Mouse (Mus musculus): ENCODE measurements around the gene Eef1akmt3.

Gene Eef1akmt3

GRCm38 (mm10) chr10:127050119-127050474 lies 8.8 kb upstream of the Eef1akmt3 start:
- no peak for DNase-seq (ENCODE audit: low spot score)

DNA sequence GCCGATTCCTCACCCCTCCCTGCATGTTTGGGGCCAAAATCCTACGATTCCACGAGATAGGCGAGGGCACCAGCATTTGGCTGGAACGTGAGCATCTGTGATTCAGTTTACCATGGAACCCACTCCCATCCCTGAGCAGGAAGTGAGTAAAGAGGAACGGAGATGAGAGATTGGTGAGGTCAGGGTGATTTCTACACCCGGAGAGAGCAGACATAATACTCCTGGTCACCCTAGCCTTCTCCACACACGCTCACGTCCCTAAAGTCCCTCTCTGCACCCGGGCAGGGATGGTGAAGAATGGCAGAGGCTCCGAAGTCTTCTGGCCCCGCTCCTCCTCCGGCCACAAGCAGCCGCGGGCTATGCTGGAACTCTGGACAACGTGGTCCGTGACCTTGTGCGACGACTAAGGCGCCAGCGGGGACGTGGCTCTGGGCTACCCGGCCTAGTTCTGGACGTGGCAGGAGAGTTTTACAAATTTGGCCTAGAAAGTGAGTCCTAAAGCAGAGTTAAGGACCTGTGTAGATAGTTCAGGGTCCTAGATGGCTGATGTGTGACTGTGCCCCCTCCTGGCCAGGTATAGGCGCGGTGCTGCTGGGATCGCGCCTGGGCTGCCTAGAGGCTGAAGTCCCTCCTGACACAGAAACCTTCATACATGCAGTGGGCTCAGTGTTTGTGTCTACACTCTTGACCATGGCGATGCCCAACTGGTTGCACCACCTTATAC lies 8.2 kb upstream of the Eef1akmt3 start:
- DNase-seq (ENCODE audit: low spot score) = no peak

DNA sequence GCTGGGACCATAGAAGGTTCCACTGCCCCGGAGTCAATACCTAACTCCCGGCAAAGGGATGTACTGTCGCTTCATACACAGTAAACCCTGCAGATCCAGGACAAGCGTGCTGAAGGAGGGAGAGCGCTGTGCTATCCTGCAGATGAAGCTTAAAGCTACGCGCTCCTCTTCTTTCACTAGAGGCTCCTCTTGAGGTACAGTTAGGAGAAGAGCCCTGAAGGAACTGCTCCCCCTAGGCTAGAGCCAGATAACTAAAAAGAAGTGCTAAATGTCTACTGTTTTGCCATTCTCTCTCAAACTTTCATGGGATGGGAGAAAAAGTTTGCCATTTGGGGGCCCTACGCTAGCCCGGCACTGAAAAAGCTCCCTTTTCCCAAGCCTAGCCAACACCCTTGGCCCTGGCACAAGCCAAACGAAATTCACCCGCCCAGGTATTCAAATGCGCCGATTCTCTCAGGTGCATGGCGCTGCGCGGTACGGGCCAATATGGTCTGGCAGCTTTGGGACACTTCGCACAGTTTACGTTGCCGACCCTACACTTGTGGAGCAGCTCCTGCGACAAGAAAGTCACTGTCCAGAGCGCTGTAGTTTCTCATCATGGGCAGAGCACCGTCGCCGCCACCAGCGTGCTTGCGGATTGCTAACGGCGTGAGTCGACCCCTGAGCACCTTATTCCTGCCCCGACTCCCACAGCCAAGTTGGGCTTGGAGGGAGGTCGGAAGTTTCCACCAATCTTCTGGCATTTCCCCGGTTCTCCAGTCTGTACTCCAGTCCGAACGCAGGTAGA lies 7.5 kb upstream of the Eef1akmt3 start:
- DNase-seq (ENCODE audit: low spot score) = no peak

- no peak for DNase-seq (ENCODE audit: low spot score)
Observed at GRCm38 (mm10) chr10:127047954-127048353, 6.6 kb upstream of the Eef1akmt3 start, which contains the start of gene Cyp27b1. Cyp27b1 (plus strand) TSS chr10:127048250.

DNA sequence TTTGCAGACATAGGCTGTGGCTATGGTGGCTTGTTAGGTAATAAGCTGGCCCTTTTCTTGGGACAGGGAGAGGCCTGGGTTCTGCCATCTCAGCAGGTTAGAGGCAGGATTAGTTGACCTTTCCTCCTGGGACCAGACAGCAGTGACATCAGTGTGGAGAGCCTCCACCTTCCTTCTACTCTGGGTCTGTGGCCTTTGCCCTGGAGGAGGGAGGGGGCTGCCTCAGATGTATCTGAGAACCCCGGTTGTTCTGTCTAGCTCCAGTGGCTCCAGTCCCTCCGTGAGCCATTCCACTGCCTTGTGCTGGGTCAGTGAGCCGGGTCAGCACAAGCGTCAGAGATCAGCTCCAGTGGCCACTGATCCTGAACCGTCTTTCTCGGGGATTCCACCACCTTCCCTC lies 1.9 kb upstream of the Eef1akmt3 start:
- DNase-seq (ENCODE audit: low spot score) = no peak

- no peak for DNase-seq (ENCODE audit: low spot score)
Observed at GRCm38 (mm10) chr10:127042468-127043115, 1.3 kb upstream of the Eef1akmt3 start.

- peak; percentile 93 for DNase-seq (ENCODE audit: low spot score)
Observed at GRCm38 (mm10) chr10:127041774-127042338, 543 bp upstream of the Eef1akmt3 start.

GRCm38 (mm10) chr10:127040569-127041214 lies 621 bp downstream of the Eef1akmt3 start:
- no peak for DNase-seq (ENCODE audit: low spot score)

DNA sequence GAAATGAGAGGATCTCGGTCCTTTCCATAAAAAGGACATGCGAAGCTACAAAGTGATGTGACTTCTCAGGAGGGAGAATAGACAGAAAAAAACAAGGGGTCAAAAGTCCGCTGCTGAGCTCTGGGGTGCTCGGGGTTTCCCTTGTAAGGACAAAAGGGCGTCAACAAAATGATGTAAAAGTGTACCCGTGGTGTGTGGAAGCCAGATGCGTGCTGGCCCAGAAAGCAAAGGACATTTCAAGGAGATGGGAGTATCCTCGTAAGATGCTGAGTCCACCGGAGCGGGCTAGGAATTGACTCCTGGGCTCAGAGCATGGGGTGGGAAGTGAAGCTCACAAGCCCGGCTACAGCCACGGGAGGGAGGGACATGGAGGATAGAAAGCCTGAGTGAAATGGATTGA lies 3.7 kb downstream of the Eef1akmt3 start:
- no peak for DNase-seq (ENCODE audit: low spot score)

DNA sequence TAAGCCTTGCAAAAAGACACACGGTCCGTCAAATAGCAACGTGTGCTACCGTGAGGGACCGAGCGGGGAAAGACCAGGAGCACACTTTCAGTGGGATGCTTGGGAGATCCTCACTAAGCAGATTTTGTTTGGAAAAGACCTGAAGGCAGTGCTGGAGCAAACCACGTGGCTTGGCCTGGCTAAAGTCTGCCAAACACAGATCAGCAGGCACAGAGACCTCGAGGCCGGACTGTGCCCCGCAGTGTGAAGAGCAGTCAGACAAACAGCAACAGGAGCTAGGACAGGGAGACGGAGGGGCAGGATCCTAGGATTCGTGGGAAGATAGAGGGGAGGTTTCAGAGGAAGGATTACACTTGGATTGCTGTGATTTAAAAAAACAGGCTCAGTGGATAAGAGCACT lies 5.0 kb downstream of the Eef1akmt3 start:
- DNase-seq (ENCODE audit: low spot score) = no peak

- DNase-seq (ENCODE audit: low spot score) = no peak
Observed at GRCm38 (mm10) chr10:127033301-127033741, 8.0 kb downstream of the Eef1akmt3 start.

- DNase-seq (ENCODE audit: low spot score) = peak; percentile 97
Observed at GRCm38 (mm10) chr10:127030336-127031296, 10.7 kb downstream of the Eef1akmt3 start, which contains the start of gene Tsfm. Tsfm (minus strand) TSS chr10:127030840.

DNA sequence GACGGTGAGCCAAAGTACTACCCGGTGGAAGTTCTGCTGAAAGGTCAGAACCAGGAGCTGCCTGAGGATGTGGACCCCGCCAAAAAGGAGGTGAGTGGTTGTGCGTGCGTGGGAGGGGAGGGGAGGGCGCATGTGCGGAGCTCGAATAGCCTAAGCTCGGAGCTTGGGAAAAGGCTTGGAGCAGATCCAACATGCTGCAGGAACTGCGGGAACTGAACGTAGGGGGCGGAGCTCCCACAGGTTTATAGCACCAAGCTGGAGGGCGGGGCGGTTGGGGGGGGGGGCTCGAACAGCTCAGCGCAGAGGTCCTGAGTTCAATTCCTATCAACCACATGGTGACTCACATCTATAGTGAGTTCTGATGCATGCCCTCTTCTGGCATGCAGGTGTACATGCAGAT lies 22.9 kb downstream of the Eef1akmt3 start:
- DNase-seq (ENCODE audit: low spot score) = no peak

- no peak for DNase-seq (ENCODE audit: low spot score)
Observed at GRCm38 (mm10) chr10:127017071-127017470, 24.2 kb downstream of the Eef1akmt3 start.

GRCm38 (mm10) chr10:127016488-127016887 lies 24.8 kb downstream of the Eef1akmt3 start:
- no peak for DNase-seq (ENCODE audit: low spot score)

GRCm38 (mm10) chr10:127003806-127004205 lies 37.5 kb downstream of the Eef1akmt3 start:
- DNase-seq (ENCODE audit: low spot score) = no peak

DNA sequence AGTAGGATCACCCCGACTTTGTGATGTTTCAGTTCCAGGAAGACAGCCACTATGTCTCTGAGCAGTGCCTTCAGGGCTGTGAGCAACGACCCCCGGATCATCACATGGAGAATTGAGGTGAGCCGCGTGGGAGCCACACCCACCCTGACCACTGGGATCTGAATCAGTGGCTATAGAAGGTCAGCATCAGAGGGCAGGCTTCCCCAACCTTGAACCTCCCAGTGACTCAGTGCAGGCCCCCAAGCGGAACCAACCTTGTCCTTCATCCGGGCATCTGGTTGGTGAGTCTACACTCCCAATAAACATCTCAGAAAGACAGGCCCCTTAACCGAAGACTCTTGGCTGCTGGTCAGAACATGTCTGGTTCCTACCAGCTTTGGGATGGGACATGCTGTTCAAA lies 38.0 kb downstream of the Eef1akmt3 start:
- no peak for DNase-seq (ENCODE audit: low spot score)

- no peak for DNase-seq (ENCODE audit: low spot score)
Observed at GRCm38 (mm10) chr10:127002765-127003164, 38.5 kb downstream of the Eef1akmt3 start.

GRCm38 (mm10) chr10:127002056-127002455 lies 39.3 kb downstream of the Eef1akmt3 start:
- no peak for DNase-seq (ENCODE audit: low spot score)

- no peak for DNase-seq (ENCODE audit: low spot score)
Observed at GRCm38 (mm10) chr10:127001297-127001696, 40.0 kb downstream of the Eef1akmt3 start.

DNA sequence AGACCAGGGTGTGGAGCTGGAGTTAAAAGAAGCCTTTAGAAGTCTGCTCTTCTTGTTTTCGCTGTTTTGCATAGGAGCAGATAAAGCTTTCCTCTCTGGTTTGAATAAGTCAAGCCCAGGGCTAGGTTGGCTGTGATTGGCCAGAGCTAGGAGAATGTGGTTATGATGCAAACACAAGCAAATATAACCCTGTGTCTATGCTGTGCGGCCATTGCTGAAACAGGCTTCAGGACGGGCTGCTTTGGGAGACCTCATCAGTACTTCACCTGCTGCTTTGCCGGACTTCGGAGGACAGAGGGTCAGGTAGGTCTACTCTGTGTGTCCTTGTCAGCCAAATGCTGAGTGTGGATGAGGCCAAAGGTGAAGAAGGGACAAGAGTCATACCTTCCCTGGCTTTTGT lies 40.8 kb downstream of the Eef1akmt3 start, which contains the start of gene Avil:
Gene Avil, plus strand, starts transcription at position 181 of the 400 bp plus-strand sequence.
- DNase-seq (ENCODE audit: low spot score) = no peak
